Mouse (Mus musculus) right cerebral cortex, postnatal 4 days (tissue): ENCODE results near the gene Usp15.
"Not testable (repeated sequence)": the region's sequence is repeated elsewhere in the genome, so short reads cannot be mapped to it uniquely, and the experiment has no call there.

Experiments used
- DNase-seq: peaks from one replicate; pipeline ENCODE4 v3.0.0-alpha.2; 2022

Usp15 gene

GRCm38 (mm10) chr10:123196835-123197559 is at the start of gene Usp15:
TSS of gene Usp15 (minus strand) at chr10:123196995.
- DNase-seq, result peak; percentile 98

DNA sequence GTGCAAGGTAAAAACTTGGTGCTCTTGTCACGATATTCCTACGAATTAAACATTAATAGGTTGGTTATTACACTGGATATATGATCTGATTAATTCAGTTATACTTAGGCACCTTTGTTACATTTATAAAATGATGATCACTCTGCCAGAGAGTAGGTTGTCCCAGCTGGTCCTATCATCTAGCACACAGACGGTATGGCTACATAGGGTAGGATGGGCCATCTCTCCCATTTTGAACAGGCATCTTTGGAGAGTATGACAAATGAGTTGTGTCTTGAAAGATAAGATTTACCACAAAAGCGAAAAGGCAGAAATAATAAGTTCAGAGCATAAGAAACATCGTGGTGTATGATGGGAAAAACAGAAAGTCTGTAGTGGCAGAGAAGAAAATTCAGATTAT is 32.6 kb upstream of the Usp15 start:
- no peak for DNase-seq

DNA sequence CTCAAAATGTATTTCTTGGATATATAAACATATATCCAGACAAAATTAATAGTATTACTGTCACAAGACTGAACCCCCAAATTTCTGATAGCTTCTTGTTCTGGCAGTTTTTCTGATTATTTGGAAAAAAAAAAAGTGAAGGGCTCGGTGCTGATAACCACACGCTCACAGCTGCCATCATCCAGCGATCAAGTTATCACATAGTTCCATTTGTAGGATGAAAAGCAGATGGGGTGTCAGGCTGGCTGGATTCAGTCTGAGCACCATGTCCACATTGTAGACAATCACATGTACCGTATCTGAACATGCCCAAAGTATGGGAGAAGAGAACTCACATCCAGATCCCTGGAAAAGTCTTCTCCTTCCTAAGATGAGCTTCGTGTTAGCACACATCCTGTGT is 26.0 kb upstream of the Usp15 start:
- DNase-seq, result no peak

- no peak for DNase-seq
Measured at GRCm38 (mm10) chr10:123209517-123209916, 12.7 kb upstream of the Usp15 start.

DNA sequence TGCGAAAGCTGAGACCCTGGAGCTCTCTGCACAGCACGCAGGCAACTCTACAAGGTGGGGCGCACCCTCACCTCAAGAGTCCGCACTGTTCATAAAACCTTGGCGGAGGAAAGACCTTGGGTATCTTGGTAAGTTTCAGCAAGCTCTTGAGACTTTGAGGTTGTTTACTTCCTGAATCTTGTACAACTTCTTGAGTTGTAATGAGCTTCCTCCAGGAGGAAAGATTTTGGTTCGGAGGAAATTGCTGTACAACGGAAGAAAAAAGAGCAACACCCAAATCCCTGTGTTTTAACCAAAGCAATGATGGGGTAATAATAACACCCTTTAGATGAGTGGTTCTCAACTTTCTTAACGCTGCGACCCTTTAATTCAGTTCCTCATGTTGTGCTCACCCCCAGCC is 11.5 kb upstream of the Usp15 start:
- DNase-seq, result no peak

DNA sequence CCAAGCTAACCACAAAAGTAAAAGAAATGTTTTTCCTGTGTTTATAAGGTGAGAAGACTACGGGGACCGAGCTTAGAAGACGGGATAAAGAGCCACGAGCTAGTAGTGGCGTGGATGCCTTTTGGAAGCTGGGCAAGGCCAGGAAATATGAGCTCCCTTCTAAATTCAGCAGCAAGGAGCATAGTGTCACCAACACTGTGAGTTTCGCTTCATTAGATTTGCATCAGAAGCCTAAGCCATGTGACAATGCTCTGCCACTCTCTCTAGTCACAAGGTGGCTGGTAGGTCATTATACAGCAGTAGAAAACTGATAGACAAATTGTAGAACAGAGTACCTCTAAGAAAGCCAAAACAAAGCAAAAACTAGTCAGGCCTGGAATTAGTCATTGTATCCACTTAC is 9.3 kb upstream of the Usp15 start:
- no peak for DNase-seq

GRCm38 (mm10) chr10:123205364-123205763 is 8.6 kb upstream of the Usp15 start:
- DNase-seq, result not testable (repeated sequence)

GRCm38 (mm10) chr10:123201981-123202758 is 5.4 kb upstream of the Usp15 start:
- DNase-seq, result no peak

- DNase-seq, result no peak
Measured at GRCm38 (mm10) chr10:123201436-123201835, 4.6 kb upstream of the Usp15 start.

DNA sequence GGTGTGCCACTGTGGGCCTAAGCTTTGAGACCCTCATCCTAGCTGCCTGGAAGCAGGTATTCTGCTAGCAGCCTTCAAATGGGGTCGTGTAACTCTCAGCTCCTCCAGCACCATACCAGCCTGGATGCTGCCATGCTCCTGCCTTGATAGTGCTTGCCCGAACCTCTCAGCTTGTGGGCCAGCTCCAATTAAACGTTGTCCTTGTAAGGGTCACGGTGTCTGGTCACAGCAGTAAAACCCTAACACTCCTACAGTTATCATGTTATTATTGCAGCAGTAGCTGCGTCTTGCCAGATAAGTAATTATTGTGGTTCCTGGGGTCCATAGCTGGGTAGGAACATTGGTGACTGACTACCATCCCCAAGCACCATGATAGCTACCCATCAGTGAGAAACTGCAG is 4.2 kb upstream of the Usp15 start:
- no peak for DNase-seq

DNA sequence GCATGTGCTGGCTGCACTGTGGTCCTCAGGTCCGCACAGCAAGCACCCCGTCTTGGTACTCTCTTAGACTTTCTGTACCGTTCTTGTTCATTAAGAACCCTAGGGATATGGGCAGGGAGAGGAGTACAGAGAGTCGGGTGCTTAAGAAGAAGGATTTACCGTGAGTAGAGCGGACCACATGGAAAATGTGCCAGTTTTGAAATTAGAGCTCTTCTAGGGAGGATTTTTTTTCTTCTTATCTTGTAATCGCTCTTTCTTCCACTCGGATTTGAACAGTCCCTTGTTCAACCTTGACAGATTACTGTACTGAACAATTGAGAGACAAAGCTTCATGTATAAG is 3.5 kb upstream of the Usp15 start:
- DNase-seq, result no peak

GRCm38 (mm10) chr10:123199615-123200319 is 3.0 kb upstream of the Usp15 start:
- no peak for DNase-seq

DNA sequence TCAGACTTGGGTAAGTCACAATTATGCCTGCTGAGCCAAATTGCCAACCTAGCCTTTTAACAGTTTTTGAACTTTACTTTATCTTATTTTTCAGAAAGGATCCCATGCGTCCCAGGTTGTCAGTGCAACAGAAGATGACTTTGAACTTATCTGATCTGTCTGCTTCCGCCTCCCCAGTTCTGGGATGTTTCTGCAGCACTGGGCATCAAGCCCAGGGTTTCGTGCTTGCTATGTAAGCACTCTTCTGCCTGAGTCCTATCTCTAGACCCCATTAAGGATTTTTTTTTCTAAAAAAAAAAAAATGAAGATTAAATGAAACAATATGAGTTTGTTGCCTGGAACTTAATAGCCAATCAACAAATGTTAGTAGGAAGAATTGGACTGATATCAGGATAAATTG is 2.3 kb upstream of the Usp15 start:
- no peak for DNase-seq

GRCm38 (mm10) chr10:123198183-123198582 is 1.4 kb upstream of the Usp15 start:
- DNase-seq, result no peak

DNA sequence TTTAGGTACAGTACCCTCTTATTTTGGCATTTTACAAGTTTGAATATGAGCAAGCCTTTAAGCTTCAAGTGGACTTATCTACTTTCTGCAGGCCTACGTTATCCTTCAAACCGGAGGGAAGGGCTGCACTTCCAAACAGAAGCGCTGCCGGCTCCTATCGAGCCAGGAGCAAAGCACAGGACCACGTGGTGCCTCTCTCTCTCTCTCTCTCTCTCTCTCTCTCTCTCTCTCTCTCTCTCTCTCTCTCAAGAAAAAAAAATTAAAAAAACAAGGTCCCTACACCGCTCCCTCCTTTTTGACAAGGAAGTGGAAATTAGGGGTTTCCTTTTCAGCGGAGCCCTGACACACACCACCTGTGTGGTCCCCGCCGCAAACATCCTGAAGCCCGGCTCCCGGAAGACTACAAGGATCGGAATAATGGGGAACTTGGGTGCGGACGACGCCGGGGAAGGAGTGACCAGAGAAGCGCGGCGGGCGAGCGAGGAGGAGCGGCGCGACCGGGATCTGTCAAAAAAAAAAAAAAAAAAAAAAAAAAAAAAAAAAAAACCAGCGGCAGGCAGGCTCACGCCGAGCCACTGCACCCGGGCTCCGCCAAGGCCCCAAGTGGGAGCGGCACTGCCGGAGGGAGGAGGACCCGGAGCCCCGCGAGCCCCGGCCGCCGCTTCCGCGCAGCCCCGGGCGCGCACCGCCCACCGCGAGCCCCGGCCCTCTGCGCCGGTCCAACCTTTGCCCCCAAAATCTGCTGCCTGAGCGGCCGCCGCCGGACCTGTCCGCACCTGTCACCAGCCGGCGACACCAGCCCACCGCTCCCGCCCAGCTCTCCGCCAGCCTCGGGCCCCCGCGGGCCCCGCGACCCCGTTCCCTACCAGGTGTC is 597 bp downstream of the Usp15 start:
- DNase-seq, result peak; percentile 33

GRCm38 (mm10) chr10:123195501-123195900 is 1.3 kb downstream of the Usp15 start:
- no peak for DNase-seq

DNA sequence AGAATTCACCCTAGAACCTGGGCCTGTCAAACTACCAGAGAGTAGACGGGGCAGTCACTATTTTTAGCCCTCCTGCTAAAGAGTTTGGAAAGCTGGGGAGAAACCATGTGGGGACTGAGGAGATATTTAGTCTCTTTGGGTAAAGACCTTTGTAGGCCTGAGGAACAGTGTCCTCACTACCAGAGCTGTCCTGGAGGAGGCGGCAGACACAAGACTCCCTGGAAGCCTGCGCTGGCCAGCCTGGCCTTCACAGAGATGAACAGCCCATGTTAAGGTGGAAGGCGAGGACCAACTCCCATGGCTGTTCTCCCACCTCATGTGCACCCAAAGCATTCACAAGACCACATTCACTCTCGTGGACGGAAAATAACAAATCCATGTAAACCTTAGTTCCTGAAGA is 5.8 kb downstream of the Usp15 start:
- no peak for DNase-seq

- no peak for DNase-seq
Measured at GRCm38 (mm10) chr10:123187337-123187736, 9.5 kb downstream of the Usp15 start.

GRCm38 (mm10) chr10:123185907-123186306 is 10.9 kb downstream of the Usp15 start:
- no peak for DNase-seq

DNA sequence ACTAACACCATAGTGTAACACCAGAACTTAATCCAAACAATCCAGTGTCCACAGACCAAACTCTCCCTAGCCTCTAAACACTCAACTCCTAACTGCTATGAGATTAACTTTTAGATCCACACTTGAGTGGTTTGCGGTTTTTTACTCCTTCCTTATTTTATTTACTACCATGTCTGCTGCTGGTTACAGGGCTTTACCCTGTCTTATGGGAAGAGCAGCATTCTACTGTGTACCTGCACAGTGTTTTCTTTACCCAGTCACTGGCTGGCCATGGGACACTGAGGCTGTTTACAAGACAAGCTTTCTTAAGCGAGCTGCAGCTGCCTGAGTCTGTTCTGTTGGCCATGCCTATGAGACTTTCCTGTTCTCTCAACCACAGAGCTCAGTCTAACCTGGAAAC is 13.1 kb downstream of the Usp15 start:
- no peak for DNase-seq

DNA sequence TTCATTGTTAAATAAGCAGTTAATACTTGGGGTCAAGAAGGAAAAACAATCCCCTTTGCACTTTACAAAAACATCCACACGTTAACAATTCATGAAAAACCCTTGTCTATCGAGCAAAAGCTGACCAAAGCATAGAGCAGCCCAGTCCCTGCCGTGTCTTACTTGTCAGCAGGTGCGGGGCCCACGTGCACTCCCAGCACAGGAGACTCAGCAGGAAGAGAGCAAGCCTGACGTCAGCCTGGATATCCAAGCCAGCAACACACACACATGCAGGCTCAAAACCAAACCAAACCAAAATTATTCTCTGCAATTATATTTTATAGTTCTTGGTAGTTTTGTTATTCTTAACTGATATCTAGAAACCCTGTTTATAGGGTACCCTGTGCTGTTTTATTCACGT is 13.6 kb downstream of the Usp15 start:
- no peak for DNase-seq

DNA sequence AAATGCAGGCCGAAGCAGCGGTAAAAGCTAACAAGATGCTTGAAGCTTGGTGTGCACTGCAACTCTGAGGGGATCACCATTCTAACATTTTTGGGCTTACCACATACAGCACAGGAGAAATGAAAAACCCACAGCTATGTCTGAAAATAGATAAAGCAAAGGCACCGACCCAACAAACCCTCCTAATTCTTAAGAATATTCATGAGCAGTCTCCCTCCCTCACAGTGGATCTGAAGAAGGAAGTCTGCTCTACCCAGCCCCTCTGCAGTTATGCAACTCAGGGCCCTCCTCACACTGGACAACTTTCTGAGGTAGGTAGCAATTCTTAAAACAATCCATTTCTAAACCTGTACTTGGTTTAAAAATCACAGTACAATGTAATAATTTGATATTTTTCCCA is 14.4 kb downstream of the Usp15 start:
- no peak for DNase-seq

- DNase-seq, result no peak
Measured at GRCm38 (mm10) chr10:123175771-123176170, 21.0 kb downstream of the Usp15 start.
